ENCODE assay signal across 16 mouse cellular contexts in genomic region chr14:36502076-36502994, GRCm38 (mm10).
DNase-seq lines count a peak whose midpoint lies in the region; ATAC-seq and TF ChIP-seq lines count a peak whose summit lies in the region.
"Had no signal": no experiment of that assay in that cellular context is flagged by ENCODE, and none has a peak within 500 bp of the region (broad histone marks: within the 10 kb centered on the region; RNA-seq: fewer than 3 reads in every experiment).

No protein-coding gene starts in this region.

- peaks cover 7% of the 10 kb centered on the region; the same call in 1 of the 2 replicates for H3K4me1 ChIP-seq in midbrain, embryonic 13.5 days (replicated peaks)
- H3K4me1 ChIP-seq in midbrain, postnatal 0 days (ENCODE audit: insufficient read depth, low read length): no peaks in the 10 kb centered on the region
- no peaks in the 10 kb centered on the region for H3K4me1 ChIP-seq in midbrain, embryonic 16.5 days (ENCODE audit: control insufficient read depth, insufficient read depth, low read length)
- H3K4me1 ChIP-seq: heart, embryonic 12.5 days; limb, embryonic 10.5 days; liver, embryonic 12.5 days; lung, embryonic 15.5 days had no signal

- peak; percentile 63; the same call in 1 of the 2 replicates for ATAC-seq in midbrain, embryonic 13.5 days
- ATAC-seq in midbrain, postnatal 0 days (ENCODE audit: low FRiP score): no peak
- ATAC-seq in common myeloid progenitor, adult 5-6 weeks (replicated peaks; ENCODE audit: low read depth, poor library complexity, severe bottlenecking): peak; percentile 54; the same call in 1 of the 2 replicates
- peak; percentile 58; the same call in 1 of the 2 replicates for ATAC-seq in midbrain, embryonic 16.5 days
- ATAC-seq: liver, embryonic 12.5 days had no signal

- no peak overlapping the region for H3K4me2 ChIP-seq in midbrain, embryonic 13.5 days (replicated peaks)
- H3K4me2 ChIP-seq in midbrain, postnatal 0 days (ENCODE audit: low read depth, low read length, poor library complexity, severe bottlenecking): no peak overlapping the region
- H3K4me2 ChIP-seq in midbrain, embryonic 16.5 days (ENCODE audit: low read length): no peak overlapping the region
- H3K4me2 ChIP-seq: heart, embryonic 12.5 days; liver, embryonic 12.5 days; lung, embryonic 15.5 days had no signal

- no peaks in the 10 kb centered on the region for H3K36me3 ChIP-seq in midbrain, embryonic 13.5 days
- no peaks in the 10 kb centered on the region for H3K36me3 ChIP-seq in midbrain, postnatal 0 days (ENCODE audit: insufficient read depth, low read length)
- H3K36me3 ChIP-seq in midbrain, embryonic 16.5 days (ENCODE audit: control insufficient read depth, insufficient read depth, low read length): no peaks in the 10 kb centered on the region
- H3K36me3 ChIP-seq: heart, embryonic 12.5 days; limb, embryonic 10.5 days; liver, embryonic 12.5 days; lung, embryonic 15.5 days had no signal

- H3K27ac ChIP-seq in midbrain, embryonic 13.5 days: no peak overlapping the region
- no peak overlapping the region for H3K27ac ChIP-seq in midbrain, postnatal 0 days (ENCODE audit: low read depth, low read length)
- H3K27ac ChIP-seq in midbrain, embryonic 16.5 days (ENCODE audit: low read length): no peak overlapping the region
- H3K27ac ChIP-seq: limb, embryonic 10.5 days; liver, embryonic 12.5 days; lung, embryonic 15.5 days had no signal

- no peaks in the 10 kb centered on the region for H3K9me3 ChIP-seq in midbrain, embryonic 13.5 days
- H3K9me3 ChIP-seq in midbrain, postnatal 0 days (ENCODE audit: low read length): no peaks in the 10 kb centered on the region
- H3K9me3 ChIP-seq in midbrain, embryonic 16.5 days (replicated peaks; ENCODE audit: control insufficient read depth, low read length, poor library complexity, severe bottlenecking): no peaks in the 10 kb centered on the region
- H3K9me3 ChIP-seq: heart, embryonic 12.5 days; limb, embryonic 10.5 days; liver, embryonic 12.5 days; lung, embryonic 15.5 days had no signal

- no peak for TF ChIP-seq CTCF in midbrain, postnatal 0 days (IDR thresholded peaks at IDR 0.05)

- no peak overlapping the region for H3K4me3 ChIP-seq in midbrain, embryonic 13.5 days (replicated peaks)
- H3K4me3 ChIP-seq in midbrain, postnatal 0 days (ENCODE audit: low read depth, low read length): no peak overlapping the region
- no peak overlapping the region for H3K4me3 ChIP-seq in midbrain, embryonic 16.5 days (ENCODE audit: low read depth, low read length)
- H3K4me3 ChIP-seq: erythroblast, embryonic 14.5 days; heart, embryonic 12.5 days; limb, embryonic 10.5 days; liver, embryonic 12.5 days; lung, embryonic 15.5 days had no signal

- DNase-seq in frontal cortex, postnatal 14 days (ENCODE audit: low spot score in 2 of 2): peak; percentile 6 to 8
- no peak for DNase-seq in frontal cortex, postnatal 36 days (ENCODE audit: low spot score in 2 of 2)
- DNase-seq in midbrain, postnatal 0 days (ENCODE audit: low spot score): no peak
- DNase-seq in cerebellum, postnatal 25 days: no peak
- DNase-seq: adrenal gland, adult 2 months; cerebellum, adult 8-10 months; heart, postnatal 36 days; thymus, adult 18-20 months had no signal

- no peak overlapping the region for H3K9ac ChIP-seq in midbrain, embryonic 13.5 days (replicated peaks)
- no peak overlapping the region for H3K9ac ChIP-seq in midbrain, postnatal 0 days (replicated peaks; ENCODE audit: low read length, poor library complexity, severe bottlenecking)
- H3K9ac ChIP-seq in midbrain, embryonic 16.5 days (ENCODE audit: low read depth, low read length): no peak overlapping the region
- H3K9ac ChIP-seq: heart, embryonic 12.5 days; liver, embryonic 12.5 days; lung, embryonic 15.5 days had no signal

- WGBS in midbrain, embryonic 13.5 days: 70% methylated on average over 2 of the region's 2 CpGs
- WGBS in midbrain, postnatal 0 days: 63% methylated on average over 2 of the region's 2 CpGs
- WGBS in midbrain, embryonic 16.5 days: 58% methylated on average over 2 of the region's 2 CpGs

- H3K27me3 ChIP-seq in midbrain, embryonic 13.5 days: no peaks in the 10 kb centered on the region
- no peaks in the 10 kb centered on the region for H3K27me3 ChIP-seq in midbrain, postnatal 0 days (ENCODE audit: insufficient read depth, low read length)
- H3K27me3 ChIP-seq in midbrain, embryonic 16.5 days (ENCODE audit: control insufficient read depth, insufficient read depth, low read depth, low read length): no peaks in the 10 kb centered on the region
- H3K27me3 ChIP-seq: heart, embryonic 12.5 days; liver, embryonic 12.5 days; lung, embryonic 15.5 days had no signal

Comparison
In these comparisons a context has a peak if more than half of its experiments do, and no peak if none do; other contexts are left out.
1. DNase-seq: peak in frontal cortex, postnatal 14 days (2 of 2); none in frontal cortex, postnatal 36 days (0 of 2), midbrain, postnatal 0 days (single experiment) and cerebellum, postnatal 25 days (0 of 2).